Mouse (Mus musculus) forebrain, embryonic 10.5 days (tissue): ENCODE measurements at regions not wholly inside any gene's neighbourhood (a gene's known extent, or its start where the extent isn't known, plus 50 kb on each side); places are given as distances from the start of the nearest gene placed in this dataset.
A peak's percentile ranks its signal among the peaks of the same experiment; 100 is the strongest.

Experiments used
- DNase-seq: peaks from one replicate; pipeline ENCODE4 v3.0.0-alpha.2; 2017; ENCODE audit warnings: low spot score; ENCODE audit errors: extremely low spot score
- H3K27ac ChIP-seq: fragments of 300-500 bp; sonication (generic); 2 replicates; pipeline ENCODE4 v1.5.1; 2016; ENCODE audit warnings: mild to moderate bottlenecking
- H3K27me3 ChIP-seq: fragments of 300-500 bp; sonication (generic); 2 replicates; pipeline ENCODE4 v1.6.1; 2016; ENCODE audit warnings: mild to moderate bottlenecking; ENCODE audit not compliant: poor library complexity, severe bottlenecking
- H3K36me3 ChIP-seq: fragments of 300-500 bp; sonication (generic); replicated peaks from 2 replicates; pipeline ENCODE4 v1.6.1; 2016; ENCODE audit warnings: mild to moderate bottlenecking, moderate library complexity
- H3K4me1 ChIP-seq: fragments of 300-500 bp; sonication (generic); 2 replicates; pipeline ENCODE4 v1.6.1; 2016
- H3K4me3 ChIP-seq: fragments of 300-500 bp; sonication (generic); 2 replicates; pipeline ENCODE4 v1.5.1; 2016; ENCODE audit warnings: mild to moderate bottlenecking, moderate library complexity
- H3K9me3 ChIP-seq: fragments of 300-500 bp; sonication (generic); 2 replicates; pipeline ENCODE4 v1.6.1; 2016; ENCODE audit warnings: mild to moderate bottlenecking, moderate library complexity
- WGBS: fragments of 180-500 bp; shearing (Covaris S2); methylation state at CpG from one replicate; pipeline ENCODE4 v1.1.7; 2016; 5-methylcytosine and 5-hydroxymethylcytosine counted together

DNA sequence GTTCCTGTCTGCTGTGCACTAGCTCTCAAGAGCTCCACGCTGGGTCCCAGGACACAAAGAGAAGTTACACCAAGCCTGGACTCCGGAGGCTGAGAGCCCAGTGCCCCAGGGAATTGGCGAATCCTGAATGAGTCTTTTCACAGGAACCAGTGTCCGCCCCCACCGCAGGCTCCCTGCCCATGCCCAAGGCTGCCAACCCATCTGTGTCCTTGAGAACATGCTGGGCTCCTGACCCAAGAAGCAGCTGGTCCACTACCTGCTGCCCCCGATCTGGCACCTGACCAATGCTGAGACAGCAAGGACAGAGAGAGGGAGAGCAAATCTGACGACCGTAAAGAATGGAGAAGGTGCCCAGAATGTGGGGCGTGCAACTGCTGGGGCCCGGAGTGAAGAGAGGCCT lies 85.2 kb upstream of the Cplx2 start:
- peaks cover 20% of the 10 kb centered on the region for H3K4me1 ChIP-seq
- H3K27ac ChIP-seq = no peak overlapping the region
- WGBS = 87% methylated on average over 10 of the region's 10 CpGs
- no peak for DNase-seq
- no peak overlapping the region for H3K4me3 ChIP-seq
- H3K27me3 ChIP-seq = peaks cover 36% of the 10 kb centered on the region
- H3K36me3 ChIP-seq = no peaks in the 10 kb centered on the region
- H3K9me3 ChIP-seq = no peaks in the 10 kb centered on the region; the same call in 1 of the 2 replicates

GRCm38 (mm10) chr13:54286616-54287015 lies 84.5 kb upstream of the Cplx2 start:
- H3K27me3 ChIP-seq = peaks cover 30% of the 10 kb centered on the region
- no peaks in the 10 kb centered on the region; the same call in 1 of the 2 replicates for H3K9me3 ChIP-seq
- peaks cover 17% of the 10 kb centered on the region for H3K4me1 ChIP-seq
- DNase-seq = no peak
- 86% methylated on average over 11 of the region's 11 CpGs for WGBS
- no peak overlapping the region for H3K27ac ChIP-seq
- H3K36me3 ChIP-seq = no peaks in the 10 kb centered on the region
- no peak overlapping the region for H3K4me3 ChIP-seq

- no peak for DNase-seq
- Histone ChIP-seq H3K27me3 (peaks cover 7% of the 10 kb centered on the region), H3K4me3 (no peak overlapping the region), H3K9me3 (no peaks in the 10 kb centered on the region), H3K27ac (no peak overlapping the region), H3K36me3 (no peaks in the 10 kb centered on the region), H3K4me1 (no peaks in the 10 kb centered on the region)
- WGBS = 86% methylated on average over 9 of the region's 9 CpGs
Observed at GRCm38 (mm10) chr13:54290066-54290465, 81.1 kb upstream of the Cplx2 start.

- no peak overlapping the region for H3K27ac ChIP-seq
- 87% methylated on average over 6 of the region's 6 CpGs for whole genome bisulfite sequencing
- H3K4me3 ChIP-seq = no peak overlapping the region
- no peaks in the 10 kb centered on the region for H3K9me3 ChIP-seq
- H3K36me3 ChIP-seq = no peaks in the 10 kb centered on the region
- peaks cover 6% of the 10 kb centered on the region for H3K4me1 ChIP-seq
- H3K27me3 ChIP-seq = peaks cover 7% of the 10 kb centered on the region; the same call in 1 of the 2 replicates
- no peak for DNase-seq
Observed at GRCm38 (mm10) chr13:54292394-54292793, 78.8 kb upstream of the Cplx2 start.

DNA sequence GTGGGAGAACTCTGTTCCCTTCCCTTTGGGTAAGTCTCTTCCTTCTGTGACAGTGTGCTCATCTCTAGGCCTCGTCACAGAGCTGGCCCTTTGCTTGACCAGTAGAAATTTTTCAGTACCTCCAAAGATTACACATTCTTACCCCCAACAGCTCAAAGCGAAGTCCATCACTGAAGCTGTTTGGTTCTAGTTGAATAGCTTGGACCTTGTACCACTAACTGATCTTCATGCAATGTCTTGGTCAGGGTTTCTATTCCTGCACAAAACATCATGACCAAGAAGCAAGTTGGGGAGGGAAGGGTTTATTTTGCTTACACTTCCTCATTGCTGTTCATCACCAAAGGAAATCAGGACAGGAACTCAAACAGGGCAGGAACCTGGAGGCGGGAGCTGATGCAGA lies 78.1 kb upstream of the Cplx2 start:
- WGBS = 86% methylated on average over 3 of the region's 3 CpGs
- no peak overlapping the region for H3K27ac ChIP-seq
- H3K9me3 ChIP-seq = no peaks in the 10 kb centered on the region
- DNase-seq = no peak
- H3K27me3 ChIP-seq = peaks cover 7% of the 10 kb centered on the region; the same call in 1 of the 2 replicates
- H3K36me3 ChIP-seq = no peaks in the 10 kb centered on the region
- peaks cover 6% of the 10 kb centered on the region for H3K4me1 ChIP-seq
- no peak overlapping the region for H3K4me3 ChIP-seq

- Histone ChIP-seq H3K27me3 (peaks cover 17% of the 10 kb centered on the region), H3K4me3 (no peak overlapping the region), H3K9me3 (no peaks in the 10 kb centered on the region), H3K4me1 (peaks cover 6% of the 10 kb centered on the region), H3K36me3 (no peaks in the 10 kb centered on the region), H3K27ac (no peak overlapping the region)
- no peak for DNase-seq
- WGBS = 73% methylated on average over 5 of the region's 5 CpGs
Observed at GRCm38 (mm10) chr13:54295475-54296259, 75.5 kb upstream of the Cplx2 start.

DNA sequence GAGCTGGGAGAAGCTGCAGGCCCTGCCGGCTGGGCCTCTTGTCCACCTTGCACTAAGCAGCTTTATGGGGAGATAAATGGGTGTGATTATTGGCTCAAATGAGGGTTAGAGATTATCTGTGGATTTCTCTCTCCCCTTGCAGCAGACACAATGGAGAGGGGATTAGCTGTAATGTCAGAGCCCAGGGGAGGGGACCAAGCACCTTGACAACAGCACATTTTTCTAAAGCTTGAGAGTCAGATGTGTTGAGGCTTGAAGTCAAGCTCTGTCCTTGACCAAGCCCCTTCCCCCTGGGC lies 74.9 kb upstream of the Cplx2 start:
- no peak for DNase-seq
- no peak overlapping the region for H3K4me3 ChIP-seq
- WGBS = 14% methylated on average over 1 of the region's 1 CpGs
- H3K27ac ChIP-seq = no peak overlapping the region
- peaks cover 6% of the 10 kb centered on the region for H3K4me1 ChIP-seq
- no peaks in the 10 kb centered on the region for H3K9me3 ChIP-seq
- no peaks in the 10 kb centered on the region for H3K36me3 ChIP-seq
- H3K27me3 ChIP-seq = peaks cover 23% of the 10 kb centered on the region

GRCm38 (mm10) chr13:54298851-54299250 lies 72.3 kb upstream of the Cplx2 start:
- Histone ChIP-seq H3K4me1 (peaks cover 31% of the 10 kb centered on the region), H3K27ac (no peak overlapping the region), H3K9me3 (no peaks in the 10 kb centered on the region), H3K4me3 (no peak overlapping the region), H3K36me3 (no peaks in the 10 kb centered on the region), H3K27me3 (peaks cover 25% of the 10 kb centered on the region)
- DNase-seq = no peak
- WGBS = 78% methylated on average over 8 of the region's 8 CpGs

GRCm38 (mm10) chr13:54299295-54299694 lies 71.9 kb upstream of the Cplx2 start:
- Histone ChIP-seq H3K4me1 (peaks cover 36% of the 10 kb centered on the region), H3K27me3 (peaks cover 25% of the 10 kb centered on the region), H3K36me3 (no peaks in the 10 kb centered on the region), H3K4me3 (no peak overlapping the region), H3K9me3 (no peaks in the 10 kb centered on the region), H3K27ac (no peak overlapping the region)
- WGBS = 88% methylated on average over 5 of the region's 5 CpGs
- no peak for DNase-seq

- H3K4me3 ChIP-seq = no peak overlapping the region
- no peaks in the 10 kb centered on the region for H3K9me3 ChIP-seq
- no peak overlapping the region for H3K27ac ChIP-seq
- no peaks in the 10 kb centered on the region for H3K36me3 ChIP-seq
- no peak for DNase-seq
- WGBS = 50% methylated on average over 1 of the region's 1 CpGs
- H3K27me3 ChIP-seq = peaks cover 21% of the 10 kb centered on the region
- H3K4me1 ChIP-seq = peaks cover 38% of the 10 kb centered on the region
Observed at GRCm38 (mm10) chr13:54301110-54301509, 70.0 kb upstream of the Cplx2 start.

DNA sequence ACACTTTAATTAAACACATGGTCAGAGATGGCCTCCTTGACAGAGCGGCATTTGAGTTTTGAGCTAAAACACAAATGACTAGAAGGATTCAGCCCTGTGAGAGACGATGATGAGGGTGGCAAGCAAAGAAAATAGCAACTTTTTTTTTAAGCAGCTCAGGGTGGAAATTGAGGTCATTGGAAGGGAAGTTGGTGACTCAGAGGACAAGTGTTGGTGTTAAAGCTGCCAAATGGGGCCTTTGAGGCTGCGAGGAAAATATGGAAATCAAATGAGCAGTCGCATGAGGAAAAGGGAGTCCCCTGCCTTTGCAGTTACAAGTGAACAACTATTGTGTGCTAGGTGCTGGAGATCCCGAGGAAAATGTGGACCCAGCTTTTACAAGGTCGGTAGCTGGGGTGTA lies 69.5 kb upstream of the Cplx2 start:
- H3K27ac ChIP-seq = peak overlapping the region; percentile 100; the same call in 1 of the 2 replicates
- peaks cover 35% of the 10 kb centered on the region for H3K4me1 ChIP-seq
- peak overlapping the region; percentile 89 for H3K4me3 ChIP-seq
- no peaks in the 10 kb centered on the region for H3K36me3 ChIP-seq
- H3K27me3 ChIP-seq = peaks cover 21% of the 10 kb centered on the region
- 52% methylated on average over 6 of the region's 6 CpGs for WGBS
- no peak for DNase-seq
- H3K9me3 ChIP-seq = no peaks in the 10 kb centered on the region

DNA sequence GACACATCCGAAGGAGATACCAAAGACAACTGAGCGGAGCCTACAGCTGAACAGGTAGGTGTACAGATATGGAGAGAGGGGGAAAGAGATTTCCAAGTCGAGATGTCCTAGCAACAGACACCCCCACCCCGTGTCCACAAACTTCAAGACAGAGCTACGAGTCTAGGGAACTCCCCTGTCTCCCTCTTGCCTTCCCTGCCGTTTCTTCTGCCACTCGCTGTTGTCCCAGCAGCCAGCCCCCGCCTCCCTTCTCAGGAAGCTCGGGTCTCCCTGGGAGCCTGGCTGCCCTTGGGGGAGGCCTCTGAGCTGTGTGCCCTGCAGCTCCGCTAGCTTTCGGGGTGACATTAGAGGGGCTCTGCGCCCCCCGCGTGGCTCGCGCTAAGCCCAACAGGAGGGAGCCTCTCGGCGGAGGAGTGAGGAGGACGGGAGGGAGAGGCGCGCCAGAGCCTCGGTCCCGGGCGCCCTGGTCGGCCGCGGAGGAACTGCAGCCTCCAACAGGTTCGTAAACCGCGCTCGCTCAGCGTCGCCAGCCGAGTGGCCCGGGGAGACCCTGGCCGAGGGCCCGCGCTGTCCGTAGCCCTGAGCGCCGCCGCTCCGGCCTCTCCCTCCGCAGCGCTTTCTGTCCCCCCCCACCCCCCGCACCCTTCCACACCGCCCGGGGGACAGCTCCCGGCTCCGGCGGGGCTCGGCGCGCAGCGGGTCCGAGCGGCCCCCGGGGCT lies 68.6 kb upstream of the Cplx2 start:
- WGBS = 1% methylated on average over 48 of the region's 58 CpGs
- Histone ChIP-seq H3K4me3 (peak overlapping the region; percentile 89), H3K4me1 (peaks cover 35% of the 10 kb centered on the region), H3K27me3 (peaks cover 21% of the 10 kb centered on the region), H3K9me3 (no peaks in the 10 kb centered on the region), H3K27ac (peak overlapping the region; percentile 100), H3K36me3 (no peaks in the 10 kb centered on the region)
- DNase-seq = peak; percentile 59
